Mouse (Mus musculus) kidney, postnatal 0 days (tissue): ENCODE measurements around the gene Ccnd3. TPM values are rescaled to one million over a fixed set of nuclear protein-coding genes. Genes with fewer than 3 reads are reported as not detected.

ENCODE experiments used
- ATAC-seq: fragments of 200-750 bp; cut with Nextera tagmentation; replicated peaks from 2 replicates; pipeline ENCODE4 v1.8.0; 2017; ENCODE audit warnings: low read depth, moderate number of reproducible peaks, moderate TSS enrichment, moderate library complexity; ENCODE audit not compliant: low FRiP score
- DNase-seq: peaks from one replicate; pipeline ENCODE4 v3.0.0-alpha.2; 2016; ENCODE audit warnings: low spot score
- H3K27ac ChIP-seq: fragments of 300-500 bp; sonication (generic); 2 replicates; pipeline ENCODE4 v1.5.1; 2014; ENCODE audit warnings: mild to moderate bottlenecking
- H3K27me3 ChIP-seq: fragments of 300-500 bp; sonication (generic); 2 replicates; pipeline ENCODE4 v1.6.1; 2014; ENCODE audit warnings: low read length, mixed read lengths; ENCODE audit not compliant: insufficient read depth
- H3K36me3 ChIP-seq: fragments of 300-500 bp; sonication (generic); 2 replicates; pipeline ENCODE4 v1.6.1; 2014; ENCODE audit warnings: low read length, mixed read lengths; ENCODE audit not compliant: insufficient read depth
- H3K4me1 ChIP-seq: fragments of 300-500 bp; sonication (generic); replicated peaks from 2 replicates; pipeline ENCODE4 v1.6.1; 2014; ENCODE audit warnings: antibody characterized with exemption, low read length, mixed read lengths; ENCODE audit not compliant: insufficient read depth
- H3K4me2 ChIP-seq: fragments of 300-500 bp; sonication (generic); 2 replicates; pipeline ENCODE4 v1.6.1; 2014; ENCODE audit warnings: mild to moderate bottlenecking, low read length, moderate library complexity, mixed read lengths
- H3K4me3 ChIP-seq: fragments of 300-500 bp; sonication (generic); replicated peaks from 2 replicates; pipeline ENCODE4 v1.5.1; 2014; ENCODE audit warnings: low read depth, low read length
- H3K9ac ChIP-seq: fragments of 300-500 bp; sonication (generic); 2 replicates; pipeline ENCODE4 v1.6.1; 2014; ENCODE audit warnings: low read depth, low read length
- H3K9me3 ChIP-seq: fragments of 300-500 bp; sonication (generic); replicated peaks from 2 replicates; pipeline ENCODE4 v1.6.1; 2016; ENCODE audit warnings: low read length, inconsistent platforms, mixed read lengths
- CTCF ChIP-seq: IDR thresholded peaks from 2 replicates; pipeline ENCODE4 v1.5.1; 2016; ENCODE audit warnings: antibody characterized with exemption, low read depth, mild to moderate bottlenecking, moderate library complexity
- WGBS: fragments of 180-500 bp; shearing (Covaris S2); extraction: QIAGEN DNeasy Blood & Tissue Kit; methylation state at CpG from one replicate; pipeline ENCODE4 v1.1.7; 2014; 5-methylcytosine and 5-hydroxymethylcytosine counted together
- polyA plus RNA-seq: library from polyadenylated mRNA; unstranded; fragments of >200 nt; fragmentation: Nextera tagmentation; extraction: Ambion mirVana; gene quantifications from 2 replicates; pipeline ENCODE4 v1.2.1, GENCODE M21; 2015

The Ccnd3 gene
- polyA plus RNA-seq, 1 experiment from 2014 or later = 202 TPM

DNA sequence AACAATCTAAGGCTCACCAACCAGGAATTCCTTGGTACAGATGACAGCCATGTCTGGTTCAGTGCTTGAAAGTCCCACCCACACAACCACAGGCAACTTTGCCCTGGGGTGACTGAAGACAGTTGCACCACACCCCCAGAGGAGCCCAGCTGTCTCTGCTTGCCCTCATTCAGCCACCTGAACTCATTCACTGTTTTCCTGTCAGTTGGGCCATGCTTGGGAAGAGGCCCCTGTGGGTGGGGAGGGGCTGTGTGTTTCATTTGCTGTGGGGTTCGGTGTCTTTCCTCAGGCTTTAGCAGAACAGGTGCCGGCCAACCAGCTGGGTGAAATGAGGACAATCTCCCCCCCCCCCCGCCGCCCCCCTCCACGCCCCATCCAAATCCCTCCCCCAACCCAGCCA, 37.2 kb downstream of the Ccnd3 start:
- 56% methylated on average over 4 of the region's 5 CpGs for WGBS
- no peaks in the 10 kb centered on the region for H3K27me3 ChIP-seq
- no peaks in the 10 kb centered on the region for H3K36me3 ChIP-seq
- ATAC-seq = no peak
- no peak overlapping the region for H3K4me2 ChIP-seq
- TF ChIP-seq CTCF = no peak
- H3K4me1 ChIP-seq = no peaks in the 10 kb centered on the region
- no peak overlapping the region for H3K27ac ChIP-seq
- no peak overlapping the region for H3K9ac ChIP-seq
- no peak for DNase-seq
- no peak overlapping the region for H3K4me3 ChIP-seq
- no peaks in the 10 kb centered on the region for H3K9me3 ChIP-seq

DNA sequence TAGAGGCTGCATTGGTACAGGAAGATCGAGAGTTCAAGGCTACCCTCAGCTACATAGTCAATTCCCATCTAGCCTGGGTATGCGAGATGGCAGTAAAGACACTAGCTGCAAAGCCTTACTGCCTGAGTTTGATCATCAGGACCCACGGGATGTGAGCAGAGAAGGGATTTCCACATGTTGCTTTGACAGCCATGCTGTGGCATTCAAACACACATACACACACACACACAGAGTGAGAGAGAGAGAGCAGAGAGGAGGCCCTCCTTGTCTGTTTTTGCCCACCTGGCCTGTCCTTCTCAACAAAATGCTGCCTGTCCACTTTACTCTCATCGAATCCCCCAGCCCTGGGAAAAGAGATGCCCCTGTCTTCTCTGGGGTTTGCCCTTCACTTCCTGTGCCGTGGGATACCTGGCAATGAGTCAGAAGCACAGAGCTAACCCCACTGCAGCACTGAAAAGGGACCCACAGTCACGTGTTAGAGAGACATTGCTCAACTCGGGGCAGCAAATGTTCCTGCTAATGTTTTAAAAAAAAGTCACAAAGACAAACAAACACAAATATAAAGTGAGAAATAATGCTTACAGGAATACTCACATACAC, 38.3 kb downstream of the Ccnd3 start:
- H3K9me3 ChIP-seq = no peaks in the 10 kb centered on the region
- DNase-seq = no peak
- 74% methylated on average over 7 of the region's 7 CpGs for WGBS
- TF ChIP-seq CTCF = no peak
- no peak overlapping the region for H3K4me3 ChIP-seq
- H3K36me3 ChIP-seq = no peaks in the 10 kb centered on the region
- no peak overlapping the region for H3K9ac ChIP-seq
- no peak for ATAC-seq
- no peaks in the 10 kb centered on the region for H3K27me3 ChIP-seq
- H3K4me1 ChIP-seq = no peaks in the 10 kb centered on the region
- H3K4me2 ChIP-seq = no peak overlapping the region
- no peak overlapping the region for H3K27ac ChIP-seq

DNA sequence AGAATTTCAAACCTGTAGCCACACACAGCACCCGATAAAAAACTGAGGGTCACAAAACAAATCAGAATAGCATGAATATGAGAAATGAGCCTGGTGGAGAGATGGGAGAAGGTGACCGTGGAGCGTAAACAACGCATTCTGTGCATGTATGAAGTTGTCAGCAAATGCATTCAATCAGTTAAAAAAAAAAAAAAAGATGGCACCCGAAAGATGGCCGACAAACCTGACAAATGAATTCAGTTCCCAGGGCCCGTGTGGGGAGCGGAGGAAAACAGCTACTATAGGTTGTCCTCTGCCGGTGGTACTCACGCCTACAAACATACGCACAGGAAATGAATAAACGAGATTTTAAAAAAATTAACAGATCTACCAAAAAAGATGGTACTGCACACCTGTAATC, 40.3 kb downstream of the Ccnd3 start:
- no peak for ATAC-seq
- no peak for DNase-seq
- Histone ChIP-seq H3K4me2 (no peak overlapping the region), H3K27me3 (no peaks in the 10 kb centered on the region), H3K4me3 (no peak overlapping the region), H3K4me1 (no peaks in the 10 kb centered on the region), H3K27ac (no peak overlapping the region), H3K9ac (no peak overlapping the region), H3K9me3 (no peaks in the 10 kb centered on the region), H3K36me3 (no peaks in the 10 kb centered on the region)
- 90% methylated on average over 12 of the region's 12 CpGs for WGBS
- TF ChIP-seq CTCF = no peak

- Histone ChIP-seq H3K4me3 (no peak overlapping the region), H3K27ac (no peak overlapping the region), H3K9ac (no peak overlapping the region), H3K9me3 (no peaks in the 10 kb centered on the region), H3K4me2 (no peak overlapping the region), H3K36me3 (no peaks in the 10 kb centered on the region), H3K27me3 (no peaks in the 10 kb centered on the region), H3K4me1 (no peaks in the 10 kb centered on the region)
- ATAC-seq = no peak
- TF ChIP-seq CTCF = no peak
- DNase-seq = no peak
- 81% methylated on average over 17 of the region's 17 CpGs for WGBS
Measured at GRCm38 (mm10) chr17:47545861-47546331, 41.0 kb downstream of the Ccnd3 start.

- WGBS = 39% methylated on average over 7 of the region's 7 CpGs
- Histone ChIP-seq H3K9ac (no peak overlapping the region), H3K27me3 (no peaks in the 10 kb centered on the region), H3K4me3 (no peak overlapping the region), H3K4me2 (no peak overlapping the region), H3K27ac (no peak overlapping the region), H3K9me3 (no peaks in the 10 kb centered on the region), H3K36me3 (no peaks in the 10 kb centered on the region), H3K4me1 (0 out of 2 replicates have a peak, but pooled peaks cover 3% of the 10 kb centered on the region)
- ATAC-seq (no peak), DNase-seq (peak; percentile 14)
- no peak for TF ChIP-seq CTCF
Measured at GRCm38 (mm10) chr17:47551049-47551448, 46.2 kb downstream of the Ccnd3 start.

- Histone ChIP-seq H3K9me3 (no peaks in the 10 kb centered on the region), H3K4me3 (no peak overlapping the region), H3K4me1 (0 out of 2 replicates have a peak, but pooled peaks cover 3% of the 10 kb centered on the region), H3K27me3 (no peaks in the 10 kb centered on the region), H3K36me3 (no peaks in the 10 kb centered on the region), H3K9ac (no peak overlapping the region), H3K4me2 (no peak overlapping the region), H3K27ac (no peak overlapping the region)
- DNase-seq (no peak), ATAC-seq (no peak)
- TF ChIP-seq CTCF = no peak
Measured at GRCm38 (mm10) chr17:47552994-47553393, 48.1 kb downstream of the Ccnd3 start.

DNA sequence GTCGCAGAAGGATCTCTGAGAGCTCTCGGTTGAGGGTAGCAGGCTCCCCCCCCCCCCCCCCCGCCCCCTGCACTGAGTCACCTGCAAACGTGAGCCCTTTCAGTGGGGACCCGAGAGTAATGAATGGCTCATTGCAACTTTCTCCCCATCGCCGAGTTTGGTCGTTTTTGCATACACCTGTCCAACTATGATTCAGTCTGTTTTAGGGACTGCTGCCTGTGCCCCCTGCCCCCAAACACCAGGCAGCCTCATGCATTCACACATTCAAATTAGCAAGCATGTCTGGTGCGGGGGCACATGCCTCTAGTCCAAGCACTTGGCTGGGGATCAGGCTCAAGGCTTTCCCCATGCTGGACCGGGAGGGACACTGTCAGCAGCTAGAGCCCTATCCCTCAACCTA, 49.8 kb downstream of the Ccnd3 start:
- no peak for DNase-seq

More for the DNA sequence above, 49.8 kb downstream of the Ccnd3 start:
- H3K27ac ChIP-seq = no peak overlapping the region
- H3K4me3 ChIP-seq = no peak overlapping the region
- no peak overlapping the region for H3K9ac ChIP-seq
- H3K4me1 ChIP-seq = 0 out of 2 replicates have a peak, but pooled peaks cover 3% of the 10 kb centered on the region
- H3K27me3 ChIP-seq = no peaks in the 10 kb centered on the region
- no peaks in the 10 kb centered on the region for H3K36me3 ChIP-seq
- TF ChIP-seq CTCF = no peak
- no peak for ATAC-seq
- H3K4me2 ChIP-seq = no peak overlapping the region
- H3K9me3 ChIP-seq = no peaks in the 10 kb centered on the region
- WGBS = 71% methylated on average over 9 of the region's 10 CpGs
